Mouse (Mus musculus) midbrain, postnatal 0 days (tissue): ENCODE measurements around the gene B3gntl1. TPM values are rescaled to one million over a fixed set of nuclear protein-coding genes. Genes with fewer than 3 reads are reported as not detected.

Experiments used
- ATAC-seq: fragments of 200-750 bp; cut with Nextera tagmentation; 2 replicates; pipeline ENCODE4 v1.8.0; 2017; ENCODE audit warnings: moderate number of reproducible peaks, mild to moderate bottlenecking, moderate TSS enrichment, moderate library complexity; ENCODE audit not compliant: low FRiP score
- DNase-seq: peaks from one replicate; pipeline ENCODE4 v3.0.0-alpha.2; 2015; ENCODE audit warnings: low spot score
- H3K27ac ChIP-seq: fragments of 300-500 bp; sonication (generic); 2 replicates; pipeline ENCODE4 v1.5.1; 2014; ENCODE audit warnings: low read depth, mild to moderate bottlenecking, low read length, mixed read lengths
- H3K27me3 ChIP-seq: fragments of 300-500 bp; sonication (generic); 2 replicates; pipeline ENCODE4 v1.6.1; 2014; ENCODE audit warnings: low read length, control low read depth, mixed read lengths; ENCODE audit not compliant: insufficient read depth
- H3K36me3 ChIP-seq: fragments of 300-500 bp; sonication (generic); 2 replicates; pipeline ENCODE4 v1.6.1; 2014; ENCODE audit warnings: low read length, control low read depth, mixed read lengths; ENCODE audit not compliant: insufficient read depth
- H3K4me1 ChIP-seq: fragments of 300-500 bp; sonication (generic); 2 replicates; pipeline ENCODE4 v1.6.1; 2014; ENCODE audit warnings: mild to moderate bottlenecking, control low read depth, antibody characterized with exemption, low read length, mixed read lengths; ENCODE audit not compliant: insufficient read depth
- H3K4me2 ChIP-seq: fragments of 300-500 bp; sonication (generic); 2 replicates; pipeline ENCODE4 v1.6.1; 2014; ENCODE audit warnings: low read depth, mild to moderate bottlenecking, low read length, mixed read lengths; ENCODE audit not compliant: poor library complexity, severe bottlenecking
- H3K4me3 ChIP-seq: fragments of 300-500 bp; sonication (generic); 2 replicates; pipeline ENCODE4 v1.5.1; 2014; ENCODE audit warnings: low read depth, mild to moderate bottlenecking, low read length, moderate library complexity
- H3K9ac ChIP-seq: fragments of 300-500 bp; sonication (generic); replicated peaks from 2 replicates; pipeline ENCODE4 v1.6.1; 2014; ENCODE audit warnings: mild to moderate bottlenecking, low read length, moderate library complexity, mixed read lengths; ENCODE audit not compliant: poor library complexity, severe bottlenecking
- H3K9me3 ChIP-seq: fragments of 300-500 bp; sonication (generic); 2 replicates; pipeline ENCODE4 v1.6.1; 2016; ENCODE audit warnings: low read length, control low read depth
- CTCF ChIP-seq: IDR thresholded peaks from 2 replicates; pipeline ENCODE4 v1.5.1; 2016; ENCODE audit warnings: antibody characterized with exemption, mild to moderate bottlenecking
- WGBS: fragments of 180-500 bp; shearing (Covaris S2); extraction: QIAGEN DNeasy Blood & Tissue Kit; methylation state at CpG from one replicate; pipeline ENCODE4 v1.1.7; 2014; 5-methylcytosine and 5-hydroxymethylcytosine counted together
- polyA plus RNA-seq: library from polyadenylated mRNA; unstranded; fragments of >200 nt; fragmentation: Nextera tagmentation; extraction: Ambion mirVana; gene quantifications from 2 replicates; pipeline ENCODE4 v1.2.1, GENCODE M21; 2015
- total RNA-seq: library from RNA; depleted of rRNA; stranded (reverse); fragments of >200 nt; gene quantifications from 2 replicates; pipeline ENCODE4 v1.2.3, GENCODE M21; 2014

The B3gntl1 gene
- total and polyA plus RNA-seq, 2 experiments from 2014 or later, result 5.8 to 10.5 TPM

DNA sequence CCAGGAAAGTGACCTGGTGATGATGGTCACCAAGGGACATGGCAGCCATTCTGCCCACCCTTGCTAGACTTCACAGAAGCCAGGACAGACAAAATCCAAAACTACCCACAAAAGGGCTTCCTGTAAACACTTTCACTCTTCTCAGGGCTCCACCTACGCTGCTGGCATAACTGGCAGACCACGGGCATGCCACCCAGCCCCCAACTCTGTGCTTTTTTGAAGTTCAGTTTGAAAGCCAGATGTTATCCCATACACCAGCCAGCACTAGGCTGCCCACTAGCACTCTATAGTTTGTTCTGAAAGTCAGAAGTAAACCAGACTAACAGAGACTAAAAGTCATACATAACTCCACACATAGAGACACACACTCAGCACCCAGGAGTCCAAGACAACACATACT lies 15.1 kb upstream of the B3gntl1 start:
- H3K9me3 ChIP-seq, result no peaks in the 10 kb centered on the region
- no peaks in the 10 kb centered on the region for H3K36me3 ChIP-seq
- TF ChIP-seq CTCF, result no peak
- no peaks in the 10 kb centered on the region for H3K27me3 ChIP-seq
- 90% methylated on average over 2 of the region's 2 CpGs for WGBS
- H3K4me1 ChIP-seq, result no peaks in the 10 kb centered on the region
- no peak overlapping the region for H3K4me3 ChIP-seq
- DNase-seq, result no peak
- ATAC-seq, result no peak
- no peak overlapping the region for H3K27ac ChIP-seq
- no peak overlapping the region for H3K4me2 ChIP-seq
- no peak overlapping the region for H3K9ac ChIP-seq

DNA sequence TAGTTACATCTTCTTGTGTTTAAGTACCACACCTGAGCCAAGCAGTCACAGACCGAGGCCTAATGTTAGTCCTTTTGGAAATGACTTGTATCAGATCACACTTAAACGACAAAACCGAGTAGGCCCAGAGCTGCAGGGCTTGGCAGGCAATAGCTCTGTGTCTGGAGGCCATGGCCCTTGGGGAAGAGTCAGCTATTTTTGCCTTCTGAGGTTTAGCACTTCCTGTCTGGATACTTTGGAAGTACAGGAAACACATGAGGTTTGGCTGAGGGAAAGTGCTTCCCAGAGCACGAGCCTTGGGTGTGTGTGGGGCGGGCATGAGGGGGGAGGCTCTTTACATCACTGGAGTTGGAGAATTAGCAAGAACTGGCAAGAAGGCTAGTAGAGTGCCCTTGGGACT lies 13.7 kb upstream of the B3gntl1 start:
- no peak for TF ChIP-seq CTCF
- Histone ChIP-seq H3K27ac (no peak overlapping the region), H3K4me3 (no peak overlapping the region), H3K4me2 (no peak overlapping the region), H3K9ac (no peak overlapping the region), H3K36me3 (no peaks in the 10 kb centered on the region), H3K4me1 (no peaks in the 10 kb centered on the region), H3K9me3 (no peaks in the 10 kb centered on the region), H3K27me3 (no peaks in the 10 kb centered on the region)
- DNase-seq (no peak), ATAC-seq (no peak)
- WGBS, result 81% methylated on average over 5 of the region's 5 CpGs

DNA sequence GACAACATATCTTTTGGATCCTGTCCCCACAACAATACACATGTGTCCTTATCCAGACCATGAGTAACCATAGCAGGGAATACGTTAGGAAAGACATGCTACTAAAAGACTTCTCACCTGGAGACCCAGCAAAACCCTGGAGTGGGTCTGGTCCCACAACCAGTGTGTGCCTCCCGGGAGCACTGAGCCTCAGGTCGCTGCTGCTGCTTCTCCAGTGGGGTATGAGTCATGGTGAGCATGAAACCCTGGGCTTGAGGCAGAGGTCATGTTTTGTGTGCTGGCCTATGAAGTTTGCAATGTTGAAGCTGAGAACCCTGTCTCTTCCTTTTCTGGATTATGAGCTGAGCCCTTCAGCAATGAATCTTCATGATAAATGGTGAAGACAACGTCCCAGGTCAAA lies 13.1 kb upstream of the B3gntl1 start:
- Histone ChIP-seq H3K4me2 (no peak overlapping the region), H3K4me3 (no peak overlapping the region), H3K4me1 (no peaks in the 10 kb centered on the region), H3K9me3 (no peaks in the 10 kb centered on the region), H3K27ac (no peak overlapping the region), H3K9ac (no peak overlapping the region), H3K27me3 (no peaks in the 10 kb centered on the region), H3K36me3 (no peaks in the 10 kb centered on the region)
- ATAC-seq (no peak), DNase-seq (no peak)
- WGBS, result 84% methylated on average over 4 of the region's 4 CpGs
- TF ChIP-seq CTCF, result no peak

DNA sequence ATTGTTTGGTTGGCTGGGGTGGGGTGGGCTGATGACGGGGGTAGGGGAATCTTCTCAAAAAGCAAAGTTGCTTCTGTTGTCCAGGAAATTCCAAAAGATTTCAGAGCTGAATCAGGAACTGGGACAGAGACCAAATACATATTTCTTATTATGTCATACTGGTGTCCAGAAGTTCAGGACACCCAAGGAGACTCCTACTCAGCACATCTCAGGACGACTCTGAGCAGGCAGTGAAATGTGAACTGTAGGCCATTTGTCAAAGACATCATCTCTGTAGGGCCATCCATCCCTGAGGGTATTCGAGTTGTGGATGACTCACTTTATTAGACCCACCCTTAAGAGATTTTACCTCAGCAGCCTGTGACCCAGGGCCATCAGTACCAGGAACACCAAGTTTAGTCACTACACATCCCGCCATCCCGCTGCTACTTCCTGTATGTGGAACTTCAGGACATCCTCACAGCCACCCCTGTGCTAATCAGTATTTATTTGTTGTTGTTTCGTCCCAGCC lies 12.6 kb upstream of the B3gntl1 start:
- no peaks in the 10 kb centered on the region for H3K4me1 ChIP-seq
- H3K27ac ChIP-seq, result no peak overlapping the region
- DNase-seq (no peak), ATAC-seq (no peak)
- no peak overlapping the region for H3K4me2 ChIP-seq
- TF ChIP-seq CTCF, result no peak
- no peak overlapping the region for H3K9ac ChIP-seq
- H3K4me3 ChIP-seq, result no peak overlapping the region
- 71% methylated on average over 6 of the region's 6 CpGs for WGBS
- no peaks in the 10 kb centered on the region for H3K9me3 ChIP-seq
- H3K36me3 ChIP-seq, result no peaks in the 10 kb centered on the region
- no peaks in the 10 kb centered on the region for H3K27me3 ChIP-seq

DNA sequence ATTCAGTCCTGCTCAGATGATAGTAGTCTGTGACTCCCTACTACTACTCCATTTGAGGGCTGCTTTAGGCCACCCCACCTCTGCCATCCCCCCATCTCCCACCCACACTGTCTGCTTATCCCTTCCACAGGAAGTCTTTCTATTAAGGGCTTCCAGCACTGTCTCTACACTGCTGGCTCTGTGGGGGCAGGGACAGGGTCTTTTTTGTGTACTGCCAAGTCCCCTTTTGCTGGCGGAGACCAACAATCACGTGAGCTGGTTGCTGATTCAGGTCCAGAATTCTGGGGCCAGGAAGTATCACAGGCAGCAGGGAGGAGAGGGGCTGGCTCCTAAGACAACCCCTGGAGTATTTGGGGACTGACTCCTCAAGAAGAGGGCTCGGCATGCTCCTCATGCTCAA lies 10.3 kb upstream of the B3gntl1 start:
- H3K27ac ChIP-seq, result no peak overlapping the region
- DNase-seq (peak; percentile 67), ATAC-seq (peak; percentile 41; the same call in 1 of the 2 replicates)
- no peak for TF ChIP-seq CTCF
- H3K4me3 ChIP-seq, result no peak overlapping the region
- WGBS, result 51% methylated on average over 3 of the region's 3 CpGs
- no peaks in the 10 kb centered on the region for H3K36me3 ChIP-seq
- no peaks in the 10 kb centered on the region for H3K4me1 ChIP-seq
- no peaks in the 10 kb centered on the region for H3K27me3 ChIP-seq
- H3K4me2 ChIP-seq, result no peak overlapping the region
- no peak overlapping the region for H3K9ac ChIP-seq
- no peaks in the 10 kb centered on the region for H3K9me3 ChIP-seq

DNA sequence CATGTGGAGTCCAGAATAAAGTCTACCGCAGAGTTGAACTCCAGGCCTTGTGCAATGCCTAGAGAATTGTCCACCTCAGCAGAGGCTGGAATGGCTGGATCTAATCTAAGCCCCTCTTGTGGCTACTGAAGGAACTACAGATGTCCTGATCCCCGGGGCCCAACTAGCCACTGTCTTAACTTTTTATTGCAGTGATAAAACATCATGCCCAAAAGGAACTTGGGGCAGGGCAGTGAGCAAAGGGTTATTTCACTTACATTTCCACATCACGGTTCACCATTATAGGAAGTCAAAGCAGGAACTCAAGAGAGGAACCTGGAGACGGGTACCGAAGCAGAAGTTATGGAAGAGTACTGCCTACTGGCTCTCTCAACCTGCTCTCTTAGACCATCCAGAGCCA lies 7.8 kb upstream of the B3gntl1 start:
- no peak for ATAC-seq

More for the DNA sequence above, 7.8 kb upstream of the B3gntl1 start:
- H3K4me2 ChIP-seq, result no peak overlapping the region
- TF ChIP-seq CTCF, result no peak
- no peak overlapping the region for H3K9ac ChIP-seq
- no peaks in the 10 kb centered on the region for H3K27me3 ChIP-seq
- no peaks in the 10 kb centered on the region for H3K9me3 ChIP-seq
- no peak for DNase-seq
- H3K4me3 ChIP-seq, result no peak overlapping the region
- 81% methylated on average over 5 of the region's 5 CpGs for whole genome bisulfite sequencing
- no peaks in the 10 kb centered on the region for H3K4me1 ChIP-seq
- H3K27ac ChIP-seq, result no peak overlapping the region
- H3K36me3 ChIP-seq, result no peaks in the 10 kb centered on the region
